Mouse (Mus musculus): ENCODE results near the gene Sult1a1. TPM values are rescaled to one million over a fixed set of nuclear protein-coding genes. Genes with fewer than 3 reads are reported as not detected.
"Not testable (repeated sequence)": the region's sequence is repeated elsewhere in the genome, so short reads cannot be mapped to it uniquely, and the experiment has no call there.

Gene Sult1a1
- polyA plus RNA-seq, 1 experiment from 2014 or later = 1.6 TPM

DNA sequence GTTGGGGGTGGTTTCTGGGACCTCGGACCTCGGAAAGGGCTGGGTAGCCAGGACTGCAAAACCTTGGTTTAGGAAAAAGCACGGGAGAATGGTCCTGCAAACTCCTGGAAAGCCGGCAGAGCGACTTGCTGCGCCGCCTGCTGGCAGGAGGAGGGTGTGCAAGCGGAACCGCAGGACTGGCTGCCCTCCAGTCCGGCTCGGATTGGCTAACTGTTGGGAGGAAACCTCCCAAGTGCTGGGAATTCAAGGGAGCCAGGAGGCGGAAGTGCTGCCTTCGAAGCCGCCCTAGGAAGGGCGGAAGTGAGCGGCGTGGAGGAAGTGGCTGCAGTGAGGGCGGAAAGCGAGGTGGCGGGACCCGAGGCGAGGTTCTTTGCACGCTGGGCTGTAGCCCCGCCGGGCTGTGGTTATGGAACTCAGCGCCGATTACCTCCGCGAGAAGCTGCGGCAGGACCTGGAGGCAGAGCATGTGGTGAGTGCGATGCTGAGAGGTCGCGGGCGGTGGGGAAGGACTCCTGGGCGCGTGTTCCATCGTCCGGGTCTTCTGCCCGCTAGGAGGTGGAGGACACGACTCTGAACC is 19.5 kb upstream of the Sult1a1 start, which contains the start of gene Slx1b:
Gene Slx1b (minus strand): TSS at position 154 of the 577 bp plus-strand sequence.
- Histone ChIP-seq H3K9me3 (no peaks in the 10 kb centered on the region), H3K4me2 (replicated peaks) (peak within 1 kb of the TSS; percentile 82), H3K27me3 (no peaks in the 10 kb centered on the region), H3K27ac (peak within 1 kb of the TSS; percentile 96), H3K36me3 (peaks cover 32% of the 10 kb centered on the region), H3K4me1 (peaks cover 19% of the 10 kb centered on the region), H3K4me3 (peak within 1 kb of the TSS; percentile 78), H3K9ac (peak within 1 kb of the TSS; percentile 83)
- peak; percentile 94 for ATAC-seq (ENCODE audit: insufficient number of reproducible peaks, insufficient read depth, low FRiP score, low TSS enrichment)
- WGBS = under 1% methylated on average over 40 of the region's 40 CpGs

- Histone ChIP-seq H3K27ac (peak within 1 kb of the TSS; percentile 96), H3K4me1 (peaks cover 18% of the 10 kb centered on the region), H3K9ac (peak within 1 kb of the TSS; percentile 83), H3K4me2 (replicated peaks) (peak within 1 kb of the TSS; percentile 82), H3K9me3 (no peaks in the 10 kb centered on the region), H3K27me3 (no peaks in the 10 kb centered on the region), H3K4me3 (peak within 1 kb of the TSS; percentile 78), H3K36me3 (peaks cover 32% of the 10 kb centered on the region)
- WGBS = under 1% methylated on average over 31 of the region's 31 CpGs
- 0 out of 2 replicates have a peak, but pooled peaks have one; percentile 22 for ATAC-seq (ENCODE audit: insufficient number of reproducible peaks, insufficient read depth, low FRiP score, low TSS enrichment)
Observed at GRCm38 (mm10) chr7:126695210-126695611, 19.0 kb upstream of the Sult1a1 start, which contains the start of gene Bola2. Gene Bola2 (plus strand): TSS chr7:126695401.

DNA sequence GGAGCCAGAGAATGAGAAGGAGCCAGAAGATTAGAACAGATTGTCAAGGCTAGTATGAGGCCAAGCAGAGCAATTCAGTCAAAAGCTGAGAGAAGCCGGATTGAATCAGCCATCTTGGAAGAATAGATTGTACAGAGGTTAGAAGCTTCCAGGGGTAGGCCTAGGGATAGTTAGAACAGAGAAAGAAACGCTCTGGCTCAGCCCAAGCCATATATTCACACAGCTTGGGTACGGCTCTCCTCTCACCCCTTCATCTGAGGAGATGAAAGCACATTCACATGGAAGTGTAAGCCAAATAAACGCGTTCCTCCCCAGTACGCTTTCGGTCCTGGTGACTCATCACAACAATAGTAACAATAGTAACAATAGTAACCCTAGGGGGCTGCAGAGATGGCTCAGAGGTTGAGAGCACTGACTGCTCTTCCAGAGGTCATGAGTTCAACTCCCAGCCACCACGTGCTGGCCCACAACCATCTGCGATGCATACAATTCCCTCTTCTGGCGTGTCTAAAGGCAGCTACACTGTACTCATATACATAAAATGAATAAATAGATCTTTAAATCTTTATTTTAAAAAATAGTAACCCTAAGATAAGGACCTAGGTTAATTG is 18.3 kb upstream of the Sult1a1 start:
- H3K9me3 ChIP-seq = no peaks in the 10 kb centered on the region
- peaks cover 18% of the 10 kb centered on the region for H3K4me1 ChIP-seq
- peak overlapping the region; percentile 78 for H3K4me3 ChIP-seq
- no peak overlapping the region for H3K27ac ChIP-seq
- peak overlapping the region; percentile 82 for H3K4me2 ChIP-seq (replicated peaks)
- 0 out of 2 replicates have a peak overlapping the region, but pooled peaks have one; percentile 31 for H3K9ac ChIP-seq
- H3K36me3 ChIP-seq = peaks cover 30% of the 10 kb centered on the region
- ATAC-seq (ENCODE audit: insufficient number of reproducible peaks, insufficient read depth, low FRiP score, low TSS enrichment) = no peak
- 50% methylated on average over 10 of the region's 10 CpGs for WGBS
- no peaks in the 10 kb centered on the region for H3K27me3 ChIP-seq

GRCm38 (mm10) chr7:126693781-126694180 is 17.5 kb upstream of the Sult1a1 start:
- 85% methylated on average over 7 of the region's 7 CpGs for WGBS
- Histone ChIP-seq H3K9ac (0 out of 2 replicates have a peak overlapping the region, but pooled peaks have one; percentile 8), H3K36me3 (peaks cover 28% of the 10 kb centered on the region), H3K27ac (no peak overlapping the region), H3K4me2 (replicated peaks) (no peak overlapping the region), H3K4me1 (peaks cover 18% of the 10 kb centered on the region), H3K4me3 (no peak overlapping the region), H3K9me3 (no peaks in the 10 kb centered on the region), H3K27me3 (no peaks in the 10 kb centered on the region)
- ATAC-seq (ENCODE audit: insufficient number of reproducible peaks, insufficient read depth, low FRiP score, low TSS enrichment) = no peak

GRCm38 (mm10) chr7:126693256-126693655 is 17.0 kb upstream of the Sult1a1 start:
- no peak overlapping the region for H3K4me3 ChIP-seq
- H3K27me3 ChIP-seq = no peaks in the 10 kb centered on the region
- peaks cover 18% of the 10 kb centered on the region for H3K4me1 ChIP-seq
- no peaks in the 10 kb centered on the region for H3K9me3 ChIP-seq
- H3K4me2 ChIP-seq (replicated peaks) = no peak overlapping the region
- 40% methylated on average over 3 of the region's 3 CpGs for WGBS
- no peak for ATAC-seq (ENCODE audit: insufficient number of reproducible peaks, insufficient read depth, low FRiP score, low TSS enrichment)
- no peak overlapping the region for H3K27ac ChIP-seq
- peaks cover 26% of the 10 kb centered on the region for H3K36me3 ChIP-seq
- 0 out of 2 replicates have a peak overlapping the region, but pooled peaks have one; percentile 8 for H3K9ac ChIP-seq

DNA sequence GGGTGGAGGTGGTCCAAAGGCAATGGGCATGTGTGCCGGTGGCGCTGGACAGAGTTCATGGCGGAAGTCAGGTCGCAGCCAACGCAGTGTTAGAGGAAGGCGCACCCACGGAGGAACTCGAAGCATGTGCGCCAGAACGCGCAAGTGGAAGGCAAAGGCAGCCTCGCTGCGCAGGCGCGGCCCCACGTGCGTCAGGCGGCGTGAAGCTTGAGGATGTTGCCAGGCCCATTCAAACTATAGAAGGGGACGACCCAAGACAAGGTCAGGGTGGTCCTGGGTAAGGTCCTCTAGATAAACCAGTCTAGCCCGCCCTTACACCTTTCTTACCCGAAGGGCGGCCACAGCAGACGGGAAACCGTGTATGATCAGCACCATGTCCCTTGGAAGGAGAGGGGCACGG is 16.2 kb upstream of the Sult1a1 start:
- H3K4me2 ChIP-seq (replicated peaks) = no peak overlapping the region
- ATAC-seq (ENCODE audit: insufficient number of reproducible peaks, insufficient read depth, low FRiP score, low TSS enrichment) = no peak
- 94% methylated on average over 26 of the region's 26 CpGs for WGBS
- no peak overlapping the region for H3K9ac ChIP-seq
- H3K27ac ChIP-seq = no peak overlapping the region
- H3K4me3 ChIP-seq = no peak overlapping the region
- peaks cover 26% of the 10 kb centered on the region for H3K36me3 ChIP-seq
- H3K4me1 ChIP-seq = peaks cover 18% of the 10 kb centered on the region
- no peaks in the 10 kb centered on the region for H3K27me3 ChIP-seq
- H3K9me3 ChIP-seq = no peaks in the 10 kb centered on the region

DNA sequence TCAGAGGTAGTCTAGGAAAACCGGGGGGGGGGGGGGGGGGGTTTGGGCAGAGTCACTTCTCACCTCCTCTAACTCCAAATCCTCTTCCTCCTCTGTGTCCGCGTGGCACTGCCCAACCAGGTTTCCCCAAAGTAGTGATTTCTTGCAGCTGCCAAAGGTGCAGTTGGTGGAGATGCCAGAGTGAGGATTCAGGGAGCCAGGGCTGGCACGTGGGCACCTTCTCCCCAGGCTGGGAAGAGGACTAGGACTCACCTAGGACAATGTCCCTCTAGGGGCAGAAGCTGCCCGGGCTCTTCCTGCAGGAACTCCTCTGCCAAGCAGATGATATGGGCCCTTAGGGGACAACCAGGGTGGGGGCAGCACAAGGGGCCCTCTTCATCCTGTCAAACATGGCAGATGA is 15.4 kb upstream of the Sult1a1 start:
- Histone ChIP-seq H3K27me3 (no peaks in the 10 kb centered on the region), H3K4me2 (replicated peaks) (no peak overlapping the region), H3K4me1 (peaks cover 14% of the 10 kb centered on the region), H3K9ac (no peak overlapping the region), H3K36me3 (peaks cover 26% of the 10 kb centered on the region), H3K27ac (no peak overlapping the region), H3K9me3 (no peaks in the 10 kb centered on the region), H3K4me3 (no peak overlapping the region)
- WGBS = 91% methylated on average over 4 of the region's 5 CpGs
- ATAC-seq (ENCODE audit: insufficient number of reproducible peaks, insufficient read depth, low FRiP score, low TSS enrichment) = no peak

DNA sequence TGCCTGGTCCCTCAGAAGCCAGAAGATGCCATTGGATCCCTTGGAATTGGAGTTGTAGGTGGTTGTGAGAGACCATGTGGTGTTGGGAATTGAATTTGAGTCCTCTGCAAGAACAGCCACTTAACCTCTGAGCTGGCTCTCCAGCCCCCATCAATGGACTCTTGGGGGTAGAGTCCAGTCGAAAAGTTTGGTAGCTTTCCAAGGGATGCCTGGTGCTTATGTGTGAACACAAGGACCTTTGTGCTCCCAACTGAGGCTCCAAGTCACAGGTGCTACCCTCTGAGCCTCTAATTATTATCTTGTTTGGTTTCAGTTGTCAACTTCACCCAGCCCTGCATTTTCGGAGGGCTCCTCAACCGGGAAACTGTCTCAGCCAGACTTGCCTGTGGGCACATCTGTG is 14.5 kb upstream of the Sult1a1 start:
- peaks cover 26% of the 10 kb centered on the region for H3K36me3 ChIP-seq
- no peak overlapping the region for H3K4me3 ChIP-seq
- no peak overlapping the region for H3K4me2 ChIP-seq (replicated peaks)

DNA sequence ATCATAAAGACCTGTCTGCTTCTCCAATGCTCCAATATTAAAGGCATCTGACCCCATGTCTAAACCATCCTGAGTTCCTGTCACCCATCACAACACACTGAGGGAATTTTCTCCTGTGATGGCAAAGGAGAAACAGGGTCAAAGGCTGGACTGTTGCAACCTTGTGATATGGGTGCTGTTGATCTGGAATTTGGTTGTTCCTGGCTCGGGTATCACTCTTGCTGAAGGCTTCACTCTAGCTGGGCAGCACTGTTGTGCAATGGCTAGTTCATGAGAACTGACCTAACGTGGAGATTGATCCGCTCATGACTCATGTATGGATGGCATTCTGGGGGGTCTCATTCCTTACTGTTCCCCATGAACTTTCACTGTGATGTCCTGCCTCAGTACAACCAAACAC is 12.8 kb upstream of the Sult1a1 start:
- no peak overlapping the region for H3K27ac ChIP-seq
- WGBS = 82% methylated on average over 3 of the region's 3 CpGs
- peaks cover 26% of the 10 kb centered on the region for H3K36me3 ChIP-seq
- no peaks in the 10 kb centered on the region for H3K27me3 ChIP-seq
- H3K4me3 ChIP-seq = no peak overlapping the region
- ATAC-seq (ENCODE audit: insufficient number of reproducible peaks, insufficient read depth, low FRiP score, low TSS enrichment) = no peak
- H3K4me1 ChIP-seq = peaks cover 5% of the 10 kb centered on the region; the same call in 1 of the 2 replicates
- H3K9me3 ChIP-seq = no peaks in the 10 kb centered on the region
- H3K9ac ChIP-seq = no peak overlapping the region
- H3K4me2 ChIP-seq (replicated peaks) = no peak overlapping the region

More for the DNA sequence above, 14.5 kb upstream of the Sult1a1 start:
- no peak overlapping the region for H3K27ac ChIP-seq
- peaks cover 11% of the 10 kb centered on the region; the same call in 1 of the 2 replicates for H3K4me1 ChIP-seq
- H3K9me3 ChIP-seq = no peaks in the 10 kb centered on the region
- no peaks in the 10 kb centered on the region for H3K27me3 ChIP-seq
- ATAC-seq (ENCODE audit: insufficient number of reproducible peaks, insufficient read depth, low FRiP score, low TSS enrichment) = no peak
- 80% methylated on average over 3 of the region's 3 CpGs for WGBS
- no peak overlapping the region for H3K9ac ChIP-seq

- H3K27me3 ChIP-seq; H3K27ac ChIP-seq; H3K9ac ChIP-seq; ATAC-seq (ENCODE audit: insufficient number of reproducible peaks, insufficient read depth, low FRiP score, low TSS enrichment); H3K9me3 ChIP-seq; H3K4me1 ChIP-seq; H3K4me3 ChIP-seq; H3K4me2 ChIP-seq (replicated peaks): not testable (repeated sequence)
- peaks cover 26% of the 10 kb centered on the region for H3K36me3 ChIP-seq
- WGBS = 75% methylated on average over 4 of the region's 4 CpGs
Observed at GRCm38 (mm10) chr7:126688156-126688555, 11.9 kb upstream of the Sult1a1 start.

DNA sequence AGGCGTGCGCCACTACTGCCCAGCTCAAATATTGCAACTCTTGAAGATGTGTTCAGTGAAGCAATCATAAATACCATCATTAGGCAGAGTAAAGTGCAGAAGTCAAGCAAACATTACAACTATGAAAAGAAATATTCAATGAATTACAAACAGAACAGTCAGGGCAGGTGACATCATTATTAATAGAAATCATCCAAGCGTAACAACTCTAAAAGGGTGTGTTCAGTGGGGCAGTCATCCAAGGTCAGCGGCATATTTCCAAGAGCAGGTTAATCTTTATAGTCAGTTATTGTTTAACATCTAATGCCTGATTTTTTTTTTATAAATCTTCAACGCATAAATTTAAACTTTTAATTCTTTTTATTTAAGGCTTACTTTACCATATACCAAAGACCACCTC is 5.0 kb upstream of the Sult1a1 start:
- H3K36me3 ChIP-seq = no peaks in the 10 kb centered on the region; the same call in 1 of the 2 replicates
- no peak overlapping the region for H3K4me3 ChIP-seq
- no peaks in the 10 kb centered on the region for H3K4me1 ChIP-seq
- no peaks in the 10 kb centered on the region for H3K9me3 ChIP-seq
- H3K9ac ChIP-seq = no peak overlapping the region
- no peaks in the 10 kb centered on the region for H3K27me3 ChIP-seq
- 92% methylated on average over 5 of the region's 5 CpGs for WGBS
- no peak for ATAC-seq (ENCODE audit: insufficient number of reproducible peaks, insufficient read depth, low FRiP score, low TSS enrichment)
- no peak overlapping the region for H3K27ac ChIP-seq
- H3K4me2 ChIP-seq (replicated peaks) = no peak overlapping the region

DNA sequence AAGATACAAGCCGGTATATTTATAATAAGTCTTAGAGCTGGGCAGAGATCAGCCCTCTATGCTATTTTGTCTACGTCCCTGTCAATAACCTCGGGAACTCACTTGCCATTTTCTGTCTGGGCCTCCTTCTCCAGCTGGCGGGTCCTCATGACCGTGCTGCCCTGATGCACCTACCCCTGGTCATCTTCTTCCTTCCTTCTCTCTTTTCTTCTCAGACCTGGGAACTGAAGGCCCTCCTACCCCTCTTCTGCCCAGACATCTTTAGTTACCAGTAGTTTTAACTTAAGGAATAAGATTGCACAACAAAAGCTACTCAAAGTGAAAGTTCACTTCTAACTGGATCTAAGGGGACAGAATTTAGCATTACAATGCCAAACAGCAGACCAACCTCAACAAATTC is 3.5 kb upstream of the Sult1a1 start:
- Histone ChIP-seq H3K4me2 (replicated peaks) (no peak overlapping the region), H3K4me1 (no peaks in the 10 kb centered on the region), H3K27me3 (no peaks in the 10 kb centered on the region), H3K9ac (no peak overlapping the region), H3K4me3 (no peak overlapping the region), H3K9me3 (no peaks in the 10 kb centered on the region), H3K27ac (no peak overlapping the region), H3K36me3 (no peaks in the 10 kb centered on the region; the same call in 1 of the 2 replicates)
- 89% methylated on average over 5 of the region's 5 CpGs for WGBS
- ATAC-seq (ENCODE audit: insufficient number of reproducible peaks, insufficient read depth, low FRiP score, low TSS enrichment) = no peak

Data from embryonic facial prominence, embryonic 12.5 days (tissue).